Mouse (Mus musculus) embryonic facial prominence, embryonic 10.5 days (tissue): ENCODE results near the gene Kdm8. TPM values are rescaled to one million over a fixed set of nuclear protein-coding genes. Genes with fewer than 3 reads are reported as not detected.

Experiments
- DNase-seq: peaks from one replicate; pipeline ENCODE4 v3.0.0-alpha.2; 2017; ENCODE audit warnings: low spot score
- H3K27ac ChIP-seq: fragments of 300-500 bp; sonication (generic); replicated peaks from 2 replicates; pipeline ENCODE4 v1.5.1; 2016; ENCODE audit warnings: mild to moderate bottlenecking
- H3K27me3 ChIP-seq: fragments of 300-500 bp; sonication (generic); replicated peaks from 2 replicates; pipeline ENCODE4 v1.6.1; 2016; ENCODE audit warnings: low read depth, mild to moderate bottlenecking; ENCODE audit not compliant: poor library complexity, severe bottlenecking
- H3K36me3 ChIP-seq: fragments of 300-500 bp; sonication (generic); replicated peaks from 2 replicates; pipeline ENCODE4 v1.6.1; 2016; ENCODE audit warnings: mild to moderate bottlenecking, moderate library complexity
- H3K4me1 ChIP-seq: fragments of 300-500 bp; sonication (generic); 2 replicates; pipeline ENCODE4 v1.6.1; 2016
- H3K4me3 ChIP-seq: fragments of 300-500 bp; sonication (generic); 2 replicates; pipeline ENCODE4 v1.5.1; 2016; ENCODE audit warnings: mild to moderate bottlenecking, moderate library complexity
- H3K9me3 ChIP-seq: fragments of 300-500 bp; sonication (generic); 2 replicates; pipeline ENCODE4 v1.6.1; 2016; ENCODE audit warnings: mild to moderate bottlenecking
- WGBS: fragments of 180-500 bp; shearing (Covaris S2); methylation state at CpG from one replicate; pipeline ENCODE4 v1.1.7; 2016; 5-methylcytosine and 5-hydroxymethylcytosine counted together
- polyA plus RNA-seq: library from polyadenylated mRNA; unstranded; fragments of >200 nt; fragmentation: Nextera tagmentation; extraction: Ambion mirVana; gene quantifications from 2 replicates; pipeline ENCODE4 v1.2.1, GENCODE M21; 2016

Kdm8 gene
- 16.4 and 16.5 TPM in 2 replicates for polyA plus RNA-seq

GRCm38 (mm10) chr7:125444464-125445401 is at the start of gene Kdm8:
TSS of gene Kdm8 (plus strand) at chr7:125444676.
- H3K4me1 ChIP-seq = peaks cover 26% of the 10 kb centered on the region
- WGBS = 2% methylated on average over 61 of the region's 61 CpGs
- no peaks in the 10 kb centered on the region for H3K9me3 ChIP-seq
- H3K36me3 ChIP-seq = peaks cover 8% of the 10 kb centered on the region
- H3K4me3 ChIP-seq = peak within 1 kb of the TSS; percentile 68
- H3K27ac ChIP-seq = peak within 1 kb of the TSS; percentile 97
- H3K27me3 ChIP-seq = no peaks in the 10 kb centered on the region
- DNase-seq = peak; percentile 93

- 91% methylated on average over 8 of the region's 8 CpGs for WGBS
- H3K4me3 ChIP-seq = no peak overlapping the region
- H3K27me3 ChIP-seq = peaks cover 13% of the 10 kb centered on the region
- H3K9me3 ChIP-seq = no peaks in the 10 kb centered on the region
- DNase-seq = no peak
- no peak overlapping the region for H3K27ac ChIP-seq
- H3K36me3 ChIP-seq = no peaks in the 10 kb centered on the region
- peaks cover 8% of the 10 kb centered on the region for H3K4me1 ChIP-seq
These were observed 46.4 kb upstream of the Kdm8 start for GRCm38 (mm10) chr7:125398116-125398515.

- no peak overlapping the region for H3K27ac ChIP-seq
- H3K4me1 ChIP-seq = peaks cover 7% of the 10 kb centered on the region; the same call in 1 of the 2 replicates
- H3K36me3 ChIP-seq = no peaks in the 10 kb centered on the region
- no peak overlapping the region for H3K4me3 ChIP-seq
- DNase-seq = no peak
- no peaks in the 10 kb centered on the region for H3K9me3 ChIP-seq
- H3K27me3 ChIP-seq = peaks cover 13% of the 10 kb centered on the region
- 69% methylated on average over 6 of the region's 6 CpGs for WGBS
These were observed 45.8 kb upstream of the Kdm8 start for GRCm38 (mm10) chr7:125398687-125399086.

- no peak overlapping the region for H3K4me3 ChIP-seq
- H3K4me1 ChIP-seq = no peaks in the 10 kb centered on the region
- H3K36me3 ChIP-seq = no peaks in the 10 kb centered on the region
- DNase-seq = no peak
- no peaks in the 10 kb centered on the region for H3K27me3 ChIP-seq
- no peaks in the 10 kb centered on the region for H3K9me3 ChIP-seq
- WGBS = 83% methylated on average over 6 of the region's 6 CpGs
- H3K27ac ChIP-seq = no peak overlapping the region
These were observed 37.3 kb upstream of the Kdm8 start for GRCm38 (mm10) chr7:125407136-125407535.

GRCm38 (mm10) chr7:125415087-125415486 is 29.4 kb upstream of the Kdm8 start:
- H3K36me3 ChIP-seq = no peaks in the 10 kb centered on the region
- 93% methylated on average over 1 of the region's 1 CpGs for WGBS
- no peaks in the 10 kb centered on the region for H3K9me3 ChIP-seq
- H3K4me3 ChIP-seq = no peak overlapping the region
- H3K4me1 ChIP-seq = peaks cover 4% of the 10 kb centered on the region; the same call in 1 of the 2 replicates
- no peak overlapping the region for H3K27ac ChIP-seq
- DNase-seq = no peak
- H3K27me3 ChIP-seq = no peaks in the 10 kb centered on the region

GRCm38 (mm10) chr7:125415776-125416175 is 28.7 kb upstream of the Kdm8 start:
- H3K4me1 ChIP-seq = peaks cover 4% of the 10 kb centered on the region; the same call in 1 of the 2 replicates
- no peak overlapping the region for H3K4me3 ChIP-seq
- WGBS = 83% methylated on average over 4 of the region's 4 CpGs
- no peak overlapping the region for H3K27ac ChIP-seq
- DNase-seq = no peak
- H3K36me3 ChIP-seq = no peaks in the 10 kb centered on the region
- no peaks in the 10 kb centered on the region for H3K9me3 ChIP-seq
- H3K27me3 ChIP-seq = no peaks in the 10 kb centered on the region

- no peak for DNase-seq
- H3K4me1 ChIP-seq = peaks cover 4% of the 10 kb centered on the region; the same call in 1 of the 2 replicates
- no peak overlapping the region for H3K4me3 ChIP-seq
- no peak overlapping the region for H3K27ac ChIP-seq
- 82% methylated on average over 5 of the region's 5 CpGs for WGBS
- no peaks in the 10 kb centered on the region for H3K36me3 ChIP-seq
- no peaks in the 10 kb centered on the region for H3K27me3 ChIP-seq
- H3K9me3 ChIP-seq = no peaks in the 10 kb centered on the region
These were observed 27.7 kb upstream of the Kdm8 start for GRCm38 (mm10) chr7:125416762-125417161.

- Histone ChIP-seq H3K9me3 (no peaks in the 10 kb centered on the region), H3K27ac (no peak overlapping the region), H3K27me3 (no peaks in the 10 kb centered on the region), H3K4me3 (no peak overlapping the region), H3K4me1 (peaks cover 4% of the 10 kb centered on the region; the same call in 1 of the 2 replicates), H3K36me3 (no peaks in the 10 kb centered on the region)
- DNase-seq = no peak
- WGBS = 30% methylated on average over 3 of the region's 3 CpGs
These were observed 26.1 kb upstream of the Kdm8 start for GRCm38 (mm10) chr7:125418413-125418812.

GRCm38 (mm10) chr7:125420190-125420589 is 24.3 kb upstream of the Kdm8 start:
- 72% methylated on average over 2 of the region's 2 CpGs for WGBS
- H3K27ac ChIP-seq = no peak overlapping the region
- DNase-seq = peak; percentile 54
- peaks cover 4% of the 10 kb centered on the region; the same call in 1 of the 2 replicates for H3K4me1 ChIP-seq
- no peaks in the 10 kb centered on the region for H3K9me3 ChIP-seq
- no peak overlapping the region for H3K4me3 ChIP-seq
- H3K27me3 ChIP-seq = no peaks in the 10 kb centered on the region
- no peaks in the 10 kb centered on the region for H3K36me3 ChIP-seq

GRCm38 (mm10) chr7:125421911-125422310 is 22.6 kb upstream of the Kdm8 start:
- Histone ChIP-seq H3K36me3 (no peaks in the 10 kb centered on the region), H3K27ac (no peak overlapping the region), H3K27me3 (no peaks in the 10 kb centered on the region), H3K4me1 (peaks cover 4% of the 10 kb centered on the region; the same call in 1 of the 2 replicates), H3K4me3 (no peak overlapping the region), H3K9me3 (no peaks in the 10 kb centered on the region)
- no peak for DNase-seq
- 54% methylated on average over 2 of the region's 2 CpGs for WGBS

- no peaks in the 10 kb centered on the region for H3K9me3 ChIP-seq
- H3K4me3 ChIP-seq = no peak overlapping the region
- no peak for DNase-seq
- no peaks in the 10 kb centered on the region for H3K36me3 ChIP-seq
- 70% methylated on average over 3 of the region's 3 CpGs for WGBS
- H3K27ac ChIP-seq = no peak overlapping the region
- no peaks in the 10 kb centered on the region for H3K27me3 ChIP-seq
- H3K4me1 ChIP-seq = peaks cover 4% of the 10 kb centered on the region; the same call in 1 of the 2 replicates
These were observed 21.4 kb upstream of the Kdm8 start for GRCm38 (mm10) chr7:125423056-125423455.

- Histone ChIP-seq H3K27ac (0 out of 2 replicates have a peak overlapping the region, but pooled peaks have one; percentile 14), H3K27me3 (no peaks in the 10 kb centered on the region), H3K4me3 (no peak overlapping the region), H3K4me1 (no peaks in the 10 kb centered on the region), H3K36me3 (no peaks in the 10 kb centered on the region), H3K9me3 (no peaks in the 10 kb centered on the region)
- no peak for DNase-seq
- 82% methylated on average over 12 of the region's 12 CpGs for WGBS
These were observed 16.9 kb upstream of the Kdm8 start for GRCm38 (mm10) chr7:125427492-125428090.
